Mouse (Mus musculus): ENCODE results near the gene Tlr9. TPM values are rescaled to one million over a fixed set of nuclear protein-coding genes. Genes with fewer than 3 reads are reported as not detected.
A peak's percentile ranks its signal among the peaks of the same experiment; 100 is the strongest.

Tlr9 gene
- polyA plus RNA-seq, 1 experiment from 2014 or later: 0.12 TPM

DNA sequence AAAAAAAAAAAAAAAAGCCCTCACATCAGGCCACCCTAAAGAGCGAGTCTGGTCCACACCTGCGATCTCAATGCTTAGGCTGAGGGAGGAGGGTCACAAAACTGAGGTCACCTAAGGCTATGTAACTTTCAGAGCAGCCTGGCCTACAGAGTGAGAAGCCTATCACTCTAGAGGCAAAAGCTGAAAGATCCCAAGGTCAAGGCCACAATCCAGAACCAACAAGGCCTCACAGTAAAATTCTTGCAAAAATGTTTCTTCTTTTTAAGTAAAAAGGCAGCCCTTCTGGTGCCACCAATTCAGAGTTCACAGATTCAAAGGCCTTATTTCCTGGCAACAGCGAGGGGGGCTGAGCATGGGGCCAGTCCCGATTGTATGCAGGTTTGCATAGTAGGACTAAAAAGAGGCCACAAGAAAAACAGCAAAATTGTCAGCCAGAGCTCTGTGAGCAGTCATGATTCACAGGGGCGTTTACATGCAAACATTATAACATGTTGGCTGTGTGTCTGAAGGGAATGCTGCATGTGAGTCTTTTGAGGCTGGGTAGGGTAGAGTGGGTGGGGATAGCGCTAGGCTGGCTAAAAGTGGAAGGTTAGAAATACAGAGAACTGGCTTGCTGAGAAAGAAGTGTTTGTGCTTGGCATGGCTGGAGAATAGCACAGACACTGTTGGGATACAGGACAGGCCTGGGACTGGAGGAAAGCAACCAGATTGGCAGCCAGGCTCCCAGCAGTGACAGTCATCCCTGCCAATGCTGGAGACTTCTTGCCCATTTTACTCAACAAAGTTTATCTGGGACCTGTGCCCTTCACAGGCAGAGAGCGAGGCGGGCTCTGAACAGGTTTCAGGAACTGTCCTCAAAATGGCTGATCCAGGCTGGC is 28.2 kb upstream of the Tlr9 start:
- ATAC-seq (no peak), DNase-seq (ENCODE audit: low spot score) (no peak)
- no peak overlapping the region for H3K9ac ChIP-seq (replicated peaks; ENCODE audit: low read depth)
- no peak overlapping the region for H3K4me2 ChIP-seq (replicated peaks; ENCODE audit: low read depth, low read length)
- no peak overlapping the region for H3K4me3 ChIP-seq (ENCODE audit: low read depth, low read length)
- 0 out of 2 replicates have a peak, but pooled peaks cover 3% of the 10 kb centered on the region for H3K36me3 ChIP-seq (ENCODE audit: insufficient read depth, low read length)
- TF ChIP-seq EP300 (IDR thresholded peaks at IDR 0.05) (no peak), CTCF (IDR thresholded peaks at IDR 0.05) (no peak)
- H3K27me3 ChIP-seq (replicated peaks; ENCODE audit: insufficient read depth, low read length): no peaks in the 10 kb centered on the region
- no peaks in the 10 kb centered on the region for H3K9me3 ChIP-seq (ENCODE audit: low read length)
- no peak overlapping the region for H3K27ac ChIP-seq (ENCODE audit: low read length)
- 90% methylated on average over 8 of the region's 8 CpGs for WGBS
- H3K4me1 ChIP-seq (ENCODE audit: insufficient read depth, low read depth, low read length): peaks cover under 1% of the 10 kb centered on the region; the same call in 1 of the 2 replicates

DNA sequence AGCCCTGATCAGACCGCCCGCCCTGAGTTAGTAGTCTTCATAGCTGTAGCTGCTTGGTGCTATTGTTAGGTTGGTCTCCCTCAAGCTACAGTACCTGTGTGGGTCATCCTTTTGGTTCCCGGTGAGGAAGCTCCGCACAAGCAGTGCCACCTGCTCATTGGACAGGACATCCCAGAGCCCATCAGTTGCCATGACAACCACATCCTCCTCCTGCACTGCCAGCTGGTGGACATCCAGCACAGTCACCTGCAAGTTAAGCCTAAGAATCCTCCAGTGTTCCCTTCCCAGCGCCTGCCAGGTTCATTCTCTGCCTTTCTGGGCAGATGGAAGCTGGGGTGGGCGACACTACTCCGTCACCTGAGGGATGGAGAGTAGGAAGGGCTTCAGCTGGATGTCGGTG is 26.7 kb upstream of the Tlr9 start:
- Histone ChIP-seq H3K4me3 (ENCODE audit: low read depth, low read length) (no peak overlapping the region), H3K9ac (replicated peaks; ENCODE audit: low read depth) (no peak overlapping the region), H3K4me2 (replicated peaks; ENCODE audit: low read depth, low read length) (no peak overlapping the region), H3K27me3 (replicated peaks; ENCODE audit: insufficient read depth, low read length) (no peaks in the 10 kb centered on the region), H3K27ac (ENCODE audit: low read length) (no peak overlapping the region), H3K9me3 (ENCODE audit: low read length) (no peaks in the 10 kb centered on the region), H3K4me1 (ENCODE audit: insufficient read depth, low read depth, low read length) (peaks cover 2% of the 10 kb centered on the region; the same call in 1 of the 2 replicates), H3K36me3 (ENCODE audit: insufficient read depth, low read length) (0 out of 2 replicates have a peak, but pooled peaks cover 3% of the 10 kb centered on the region)
- TF ChIP-seq EP300 (IDR thresholded peaks at IDR 0.05) (no peak), CTCF (IDR thresholded peaks at IDR 0.05) (no peak)
- DNase-seq (ENCODE audit: low spot score) (no peak), ATAC-seq (no peak)
- WGBS: 88% methylated on average over 8 of the region's 8 CpGs

DNA sequence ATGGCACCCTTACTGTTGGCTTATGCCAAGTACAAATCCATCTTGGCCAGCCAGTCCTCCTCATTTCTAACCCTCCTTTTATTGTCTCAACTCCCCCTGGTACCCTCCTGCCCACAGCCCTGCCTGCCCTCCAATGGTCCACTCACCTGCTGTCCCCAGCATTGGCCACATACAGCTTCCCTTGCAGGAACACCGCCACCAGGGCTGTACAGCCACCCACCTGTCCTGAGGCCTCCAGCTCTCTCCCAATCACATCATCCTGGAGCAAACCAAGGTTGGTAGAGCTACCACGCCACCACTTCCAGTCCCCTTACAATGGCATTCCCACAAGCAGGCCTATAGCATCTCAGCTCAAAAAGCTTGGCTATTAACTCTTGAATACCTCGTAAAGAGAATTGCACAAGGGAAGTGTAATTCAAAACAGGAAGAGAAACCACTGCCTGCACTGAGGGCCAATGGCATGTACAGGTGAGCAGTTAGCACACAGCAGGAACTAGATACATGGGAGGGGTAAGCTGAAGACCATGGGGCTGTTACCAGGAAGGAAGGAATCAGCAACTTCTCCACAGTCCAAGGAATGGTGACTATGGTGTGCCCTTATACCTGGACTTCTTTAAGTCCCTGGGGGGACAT is 25.2 kb upstream of the Tlr9 start:
- no peaks in the 10 kb centered on the region for H3K9me3 ChIP-seq (ENCODE audit: low read length)
- TF ChIP-seq CTCF (IDR thresholded peaks at IDR 0.05): no peak
- no peak for TF ChIP-seq EP300 (IDR thresholded peaks at IDR 0.05)
- DNase-seq (ENCODE audit: low spot score): no peak
- no peak overlapping the region for H3K4me2 ChIP-seq (replicated peaks; ENCODE audit: low read depth, low read length)
- H3K27ac ChIP-seq (ENCODE audit: low read length): no peak overlapping the region
- H3K4me3 ChIP-seq (ENCODE audit: low read depth, low read length): no peak overlapping the region
- no peak for ATAC-seq
- no peak overlapping the region for H3K9ac ChIP-seq (replicated peaks; ENCODE audit: low read depth)
- no peaks in the 10 kb centered on the region for H3K27me3 ChIP-seq (replicated peaks; ENCODE audit: insufficient read depth, low read length)
- 83% methylated on average over 3 of the region's 3 CpGs for WGBS
- H3K4me1 ChIP-seq (ENCODE audit: insufficient read depth, low read depth, low read length): peaks cover 5% of the 10 kb centered on the region; the same call in 1 of the 2 replicates
- H3K36me3 ChIP-seq (ENCODE audit: insufficient read depth, low read length): no peaks in the 10 kb centered on the region

DNA sequence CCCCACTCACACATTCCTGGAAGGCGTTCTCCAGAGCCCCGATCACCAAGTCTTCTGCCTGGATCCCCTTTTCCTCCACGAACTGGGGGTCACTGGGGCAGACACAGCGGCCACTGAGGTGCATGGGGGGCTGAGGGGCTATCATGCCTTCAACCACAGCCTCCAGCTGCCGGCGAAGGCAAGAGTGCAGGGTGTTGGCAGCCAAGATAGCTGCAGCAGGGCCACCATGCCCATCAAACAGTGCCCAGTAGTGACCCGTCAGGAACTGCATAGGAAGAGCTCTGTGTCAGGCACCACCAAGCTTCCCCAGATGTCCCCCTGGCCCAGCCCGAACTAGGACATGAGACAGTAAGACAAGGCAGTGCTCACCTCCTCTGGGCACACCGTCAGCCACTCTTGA is 24.7 kb upstream of the Tlr9 start:
- no peak overlapping the region for H3K27ac ChIP-seq (ENCODE audit: low read length)
- DNase-seq (ENCODE audit: low spot score) (no peak), ATAC-seq (no peak)
- no peak overlapping the region for H3K4me3 ChIP-seq (ENCODE audit: low read depth, low read length)
- H3K9me3 ChIP-seq (ENCODE audit: low read length): no peaks in the 10 kb centered on the region
- WGBS: 88% methylated on average over 9 of the region's 9 CpGs
- no peaks in the 10 kb centered on the region for H3K36me3 ChIP-seq (ENCODE audit: insufficient read depth, low read length)
- H3K27me3 ChIP-seq (replicated peaks; ENCODE audit: insufficient read depth, low read length): no peaks in the 10 kb centered on the region
- no peak overlapping the region for H3K9ac ChIP-seq (replicated peaks; ENCODE audit: low read depth)
- H3K4me2 ChIP-seq (replicated peaks; ENCODE audit: low read depth, low read length): peak overlapping the region; percentile 70; the same call in 1 of the 2 replicates
- H3K4me1 ChIP-seq (ENCODE audit: insufficient read depth, low read depth, low read length): peaks cover 6% of the 10 kb centered on the region; the same call in 1 of the 2 replicates
- TF ChIP-seq EP300 (IDR thresholded peaks at IDR 0.05) (no peak), CTCF (IDR thresholded peaks at IDR 0.05) (no peak)

DNA sequence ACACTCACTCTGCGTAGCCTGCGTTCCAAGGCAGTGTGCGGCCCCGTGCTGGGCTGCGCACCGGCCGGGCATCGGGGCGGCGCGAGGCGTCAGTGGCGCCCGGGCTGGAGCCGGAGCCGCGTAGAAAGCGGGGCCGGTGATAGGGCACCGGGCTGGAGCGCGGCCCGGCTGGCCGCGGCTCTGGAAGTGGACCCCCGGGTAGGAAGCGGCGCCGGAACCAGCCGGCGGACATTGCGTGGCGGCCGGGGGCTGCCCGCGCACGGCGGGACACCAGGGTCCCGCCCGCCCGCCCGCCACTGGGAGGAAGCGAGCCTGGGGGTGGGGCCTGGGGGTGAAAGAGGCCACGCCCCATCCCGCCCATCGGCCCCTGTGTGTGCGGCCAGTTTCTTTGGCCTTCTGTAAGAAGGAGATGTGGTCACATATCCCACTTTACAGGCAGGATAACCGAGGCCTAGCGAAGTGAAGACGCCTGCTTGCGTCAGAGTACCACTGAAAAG is 23.4 kb upstream of the Tlr9 start:
- H3K27ac ChIP-seq (ENCODE audit: low read length): peak overlapping the region; percentile 60; the same call in 1 of the 2 replicates
- TF ChIP-seq CTCF (IDR thresholded peaks at IDR 0.05) (no peak), EP300 (IDR thresholded peaks at IDR 0.05) (no peak)

More for the DNA sequence above, 23.4 kb upstream of the Tlr9 start:
- ATAC-seq (peak; percentile 72), DNase-seq (ENCODE audit: low spot score) (peak; percentile 88)
- H3K9me3 ChIP-seq (ENCODE audit: low read length): no peaks in the 10 kb centered on the region
- peak overlapping the region; percentile 46 for H3K9ac ChIP-seq (replicated peaks; ENCODE audit: low read depth)
- H3K36me3 ChIP-seq (ENCODE audit: insufficient read depth, low read length): no peaks in the 10 kb centered on the region
- H3K4me1 ChIP-seq (ENCODE audit: insufficient read depth, low read depth, low read length): peaks cover 9% of the 10 kb centered on the region; the same call in 1 of the 2 replicates
- H3K4me3 ChIP-seq (ENCODE audit: low read depth, low read length): peak overlapping the region; percentile 66
- H3K4me2 ChIP-seq (replicated peaks; ENCODE audit: low read depth, low read length): peak overlapping the region; percentile 70
- 1% methylated on average over 27 of the region's 51 CpGs for WGBS
- H3K27me3 ChIP-seq (replicated peaks; ENCODE audit: insufficient read depth, low read length): no peaks in the 10 kb centered on the region
